ENCODE assay signal across 33 mouse cellular contexts in genomic region chr15:100247296-100247695, GRCm38 (mm10). TPM values are rescaled to one million over a fixed set of nuclear protein-coding genes. Genes with fewer than 3 reads are reported as not detected.
DNase-seq lines count a peak whose midpoint lies in the region; TF ChIP-seq lines count a peak whose summit lies in the region.
"Had no signal": no experiment of that assay in that cellular context is flagged by ENCODE, and none has a peak within 500 bp of the region (broad histone marks: within the 10 kb centered on the region; RNA-seq: fewer than 3 reads in every experiment).

No protein-coding gene starts in this region.

- TF ChIP-seq RAD21 in MEL (IDR thresholded peaks at IDR 0.05; ENCODE audit: low read depth, low read length), result no peak

- H3K36me3 ChIP-seq in E14TG2a.4 (ENCODE audit: insufficient read depth, low read length), result peaks cover 93% of the 10 kb centered on the region
- peaks cover 31 to 68% of the 10 kb centered on the region in 2 experiments for H3K36me3 ChIP-seq in MEL (ENCODE audit: control insufficient read depth in 1 of 2, insufficient read depth in 2 of 2, low read length in 2 of 2)

- H3K9me3 ChIP-seq in E14TG2a.4 (ENCODE audit: low read length) (no peaks in the 10 kb centered on the region), MEL (replicated peaks; ENCODE audit: insufficient read depth, low read length) (no peaks in the 10 kb centered on the region)
- H3K9me3 ChIP-seq: embryonic facial prominence, embryonic 13.5 days; embryonic facial prominence, embryonic 15.5 days; forebrain, embryonic 10.5 days; forebrain, embryonic 12.5 days; G1E had no signal

- H3K79me2 ChIP-seq in MEL (ENCODE audit: control insufficient read depth, insufficient read depth, low read length, poor library complexity), result peaks cover 14% of the 10 kb centered on the region

- H3K4me3 ChIP-seq in E14TG2a.4 (replicated peaks; ENCODE audit: low read length), result peak overlapping the region; percentile 58
- no peak overlapping the region for H3K4me3 ChIP-seq in MEL (ENCODE audit: control insufficient read depth in 1 of 2, insufficient read depth in 1 of 2, low read depth in 2 of 2, low read length in 2 of 2)
- H3K4me3 ChIP-seq: embryonic facial prominence, embryonic 13.5 days; embryonic facial prominence, embryonic 15.5 days; erythroblast, embryonic 14.5 days; forebrain, embryonic 10.5 days; forebrain, embryonic 12.5 days had no signal

- no peak overlapping the region for H3K9ac ChIP-seq in MEL (ENCODE audit: control insufficient read depth, low read depth, low read length, poor library complexity, severe bottlenecking)
- H3K9ac ChIP-seq: embryonic facial prominence, embryonic 13.5 days; embryonic facial prominence, embryonic 15.5 days; forebrain, embryonic 12.5 days had no signal

- H3K4me1 ChIP-seq in E14TG2a.4 (replicated peaks; ENCODE audit: low read depth, low read length) (peaks cover 96% of the 10 kb centered on the region), MEL (ENCODE audit: control insufficient read depth in 1 of 2, insufficient read depth in 2 of 2, low read length in 2 of 2) (peaks cover 17 to 22% of the 10 kb centered on the region in 2 experiments)
- H3K4me1 ChIP-seq: embryonic facial prominence, embryonic 13.5 days; embryonic facial prominence, embryonic 15.5 days; forebrain, embryonic 10.5 days; forebrain, embryonic 12.5 days had no signal

- no peak for TF ChIP-seq POLR2A in MEL (IDR thresholded peaks at IDR 0.05; ENCODE audit: control insufficient read depth in 1 of 2, insufficient read depth in 1 of 2, low read depth in 1 of 2, low read length in 2 of 2, poor library complexity in 1 of 2)

- no peak for TF ChIP-seq EP300 in MEL (IDR thresholded peaks at IDR 0.05; ENCODE audit: low read depth in 1 of 2, low read length in 2 of 2)

- H3K27me3 ChIP-seq in E14TG2a.4 (ENCODE audit: insufficient read depth, low read length), result no peaks in the 10 kb centered on the region
- H3K27me3 ChIP-seq in MEL (ENCODE audit: control insufficient read depth in 1 of 2, insufficient read depth in 2 of 2, low read length in 2 of 2), result no peaks in the 10 kb centered on the region
- H3K27me3 ChIP-seq: CH12.LX; embryonic facial prominence, embryonic 13.5 days; embryonic facial prominence, embryonic 15.5 days; forebrain, embryonic 12.5 days had no signal

- DNase-seq in ES-CJ7 (ENCODE audit: low read depth, low spot score), result peak; percentile 40
- no peak for DNase-seq in MEL (ENCODE audit: low read depth, low spot score)
- peak; percentile 67 for DNase-seq in ZHBTc4 (ENCODE audit: low read depth, low spot score)
- no peak for DNase-seq in urinary bladder, postnatal 14 days (ENCODE audit: low spot score)
- DNase-seq in spleen, postnatal 14 days (ENCODE audit: low spot score in 2 of 2), result no peak
- no peak for DNase-seq in testis, postnatal 10 days (ENCODE audit: low spot score)
- DNase-seq: adrenal gland, adult 2 months; adrenal gland, postnatal 10 days; adrenal gland, postnatal 25 days; B cell, adult 2 months; cerebellum, adult 11 months; cerebellum, adult 18-20 months; cerebellum, adult 8-10 months; cerebellum, adult 9-11 months; cerebellum, postnatal 14 days; cerebellum, postnatal 36 days; embryo, embryonic 11 days had no signal

- TF ChIP-seq CTCF in E14TG2a.4 (conservative IDR thresholded peaks at IDR 0.05; ENCODE audit: low read length) (no peak), MEL (IDR thresholded peaks at IDR 0.05 in 2 of 3, conservative IDR thresholded peaks at IDR 0.05 in 1 of 3; ENCODE audit: control insufficient read depth in 1 of 3, insufficient read depth in 1 of 3, low read depth in 2 of 3, low read length in 3 of 3, poor library complexity in 1 of 3, severe bottlenecking in 1 of 3) (no peak)

- H3K27ac ChIP-seq in MEL (ENCODE audit: control insufficient read depth, low read depth, low read length), result no peak overlapping the region
- H3K27ac ChIP-seq: embryonic facial prominence, embryonic 13.5 days; embryonic facial prominence, embryonic 15.5 days; forebrain, embryonic 10.5 days; forebrain, embryonic 12.5 days had no signal

TF ChIP-seq in MEL, 35 proteins besides CTCF, POLR2A, EP300 and RAD21:
- no peak for TF ChIP-seq SMC3 (IDR thresholded peaks at IDR 0.05; ENCODE audit: low read depth, low read length)
- 0 out of 2 replicates have a peak, but pooled peaks have one; percentile 21 for TF ChIP-seq ZKSCAN1 (IDR thresholded peaks at IDR 0.05; ENCODE audit: low read depth, low read length)

RNA-seq across cellular contexts. Expression of gene Atf1, which starts 19.7 kb away (rescaled TPM):
- total RNA-seq in MEL (2012; rRNA removed), result 41.8 and 44.0 TPM in 2 replicates
- polyA plus RNA-seq in MEL (2012; ENCODE audit: insufficient read depth in 1 of 2, insufficient read length in 2 of 2, low read depth in 1 of 2, low replicate concordance in 2 of 2, missing spikeins in 1 of 2), result 100 to 1,000 TPM; 183 to 854 TPM

RNA-seq across cellular contexts. Expression of gene Tmprss12, which starts 33.3 kb away (rescaled TPM):
- total RNA-seq in MEL (2012; rRNA removed), result not detected in 2 replicates
- not detected for polyA plus RNA-seq in MEL (2012; ENCODE audit: insufficient read depth in 1 of 2, insufficient read length in 2 of 2, low read depth in 1 of 2, low replicate concordance in 2 of 2, missing spikeins in 1 of 2)
- total RNA-seq: adrenal gland, adult 2 months; adrenal gland, postnatal 10 days; adrenal gland, postnatal 25 days; adrenal gland, postnatal 4 days; CH12.LX; common myeloid progenitor, adult 5-6 weeks; G1E had no signal
- polyA plus RNA-seq: adrenal gland, adult 2 months; brain, embryonic 14.5 days; CD4-positive, CD25-positive, alpha-beta regulatory T cell, adult 4 months; embryonic facial prominence, embryonic 11.5 days; embryonic facial prominence, embryonic 13.5 days; embryonic facial prominence, embryonic 15.5 days; erythroblast, embryonic 14.5 days; forebrain, embryonic 10.5 days; forebrain, embryonic 12.5 days; forebrain, embryonic 14.5 days; forebrain, embryonic 16.5 days; frontal cortex, adult 2 months; G1E had no signal

RNA-seq across cellular contexts. Expression of gene Mettl7a1, which starts 56.6 kb away (rescaled TPM):
- total RNA-seq in MEL (2012; rRNA removed), result 17.3 and 28.9 TPM in 2 replicates
- polyA plus RNA-seq in MEL (2012; ENCODE audit: insufficient read depth in 1 of 2, insufficient read length in 2 of 2, low read depth in 1 of 2, low replicate concordance in 2 of 2, missing spikeins in 1 of 2), result 10 to 100 TPM in 1 of 2 experiments, not detected in 1; 34.4 TPM

Comparison
In these comparisons a context has a peak if more than half of its experiments do, and no peak if none do; other contexts are left out.
1. DNase-seq: peak in ES-CJ7 (single experiment) and ZHBTc4 (single experiment); none in MEL (single experiment), urinary bladder, postnatal 14 days (single experiment), spleen, postnatal 14 days (0 of 2) and testis, postnatal 10 days (single experiment).